Mouse (Mus musculus) heart, embryonic 15.5 days (tissue): ENCODE results near the gene Zdhhc14. TPM values are rescaled to one million over a fixed set of nuclear protein-coding genes. Genes with fewer than 3 reads are reported as not detected.

Experiments
- ATAC-seq: fragments of 200-750 bp; cut with Nextera tagmentation; replicated peaks from 2 replicates; pipeline ENCODE4 v1.8.0; 2017; ENCODE audit warnings: low read depth, moderate TSS enrichment; ENCODE audit not compliant: insufficient number of reproducible peaks, insufficient read depth, low FRiP score
- H3K27ac ChIP-seq: fragments of 300-500 bp; sonication (generic); 2 replicates; pipeline ENCODE4 v1.5.1; 2015; ENCODE audit warnings: mild to moderate bottlenecking, inconsistent platforms
- H3K27me3 ChIP-seq: fragments of 300-500 bp; sonication (generic); 2 replicates; pipeline ENCODE4 v1.6.1; 2015; ENCODE audit warnings: inconsistent platforms
- H3K36me3 ChIP-seq: fragments of 300-500 bp; sonication (generic); 2 replicates; pipeline ENCODE4 v1.6.1; 2015; ENCODE audit warnings: mild to moderate bottlenecking, inconsistent platforms
- H3K4me1 ChIP-seq: fragments of 300-500 bp; sonication (generic); replicated peaks from 2 replicates; pipeline ENCODE4 v1.6.1; 2015; ENCODE audit warnings: inconsistent platforms
- H3K4me2 ChIP-seq: fragments of 300-500 bp; sonication (generic); 2 replicates; pipeline ENCODE4 v1.6.1; 2015; ENCODE audit warnings: inconsistent platforms, mild to moderate bottlenecking, moderate library complexity
- H3K4me3 ChIP-seq: fragments of 300-500 bp; sonication (generic); 2 replicates; pipeline ENCODE4 v1.5.1; 2015; ENCODE audit warnings: mild to moderate bottlenecking, inconsistent platforms
- H3K9ac ChIP-seq: fragments of 300-500 bp; sonication (generic); 2 replicates; pipeline ENCODE4 v1.6.1; 2015; ENCODE audit warnings: mild to moderate bottlenecking, inconsistent platforms
- H3K9me3 ChIP-seq: fragments of 300-500 bp; sonication (generic); replicated peaks from 2 replicates; pipeline ENCODE4 v1.6.1; 2016; ENCODE audit warnings: inconsistent platforms
- WGBS: fragments of 180-500 bp; shearing (Covaris S2); methylation state at CpG from one replicate; pipeline ENCODE4 v1.1.7; 2015; ENCODE audit warnings: mixed read lengths; 5-methylcytosine and 5-hydroxymethylcytosine counted together
- polyA plus RNA-seq: library from polyadenylated mRNA; unstranded; fragments of >200 nt; fragmentation: Nextera tagmentation; extraction: Ambion mirVana; gene quantifications from 2 replicates; pipeline ENCODE4 v1.2.1, GENCODE M21; 2015

Gene Zdhhc14
- 1.3 and 1.9 TPM in 2 replicates for polyA plus RNA-seq

- no peaks in the 10 kb centered on the region for H3K36me3 ChIP-seq
- under 1% methylated on average over 70 of the region's 70 CpGs for WGBS
- peak within 1 kb of the TSS; percentile 100 for H3K4me2 ChIP-seq
- H3K9me3 ChIP-seq: no peaks in the 10 kb centered on the region
- peak within 1 kb of the TSS; percentile 93 for H3K27ac ChIP-seq
- H3K4me1 ChIP-seq: peaks cover 19% of the 10 kb centered on the region
- H3K4me3 ChIP-seq: peak within 1 kb of the TSS; percentile 74
- peaks cover 21% of the 10 kb centered on the region for H3K27me3 ChIP-seq
- peak; percentile 92 for ATAC-seq
- peak within 1 kb of the TSS; percentile 76 for H3K9ac ChIP-seq
Observed at GRCm38 (mm10) chr17:5491801-5492745, at the start of gene Zdhhc14. Gene Zdhhc14, plus strand, starts transcription at chr17:5492557.

DNA sequence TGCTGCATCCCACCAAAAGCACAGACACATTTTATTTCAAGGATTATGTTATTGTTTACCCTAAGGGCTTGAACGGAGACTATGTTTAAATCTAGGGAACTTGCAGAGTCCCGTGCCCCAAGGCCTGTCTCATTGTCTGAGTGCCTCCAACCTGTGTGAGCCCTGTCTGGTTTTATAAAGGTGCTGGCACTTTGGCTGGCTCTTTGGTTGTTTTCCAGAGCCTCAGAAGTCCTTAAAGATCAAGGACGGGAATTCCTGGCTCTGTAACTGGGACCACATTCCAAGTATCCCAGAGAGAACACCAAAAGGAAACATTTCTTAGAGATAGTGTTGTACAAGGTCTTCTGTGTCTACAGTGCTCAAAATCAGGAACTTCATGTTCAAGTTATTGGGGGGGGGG lies 49.1 kb upstream of the Zdhhc14 start:
- no peak overlapping the region for H3K9ac ChIP-seq
- no peak overlapping the region for H3K4me2 ChIP-seq
- H3K9me3 ChIP-seq: no peaks in the 10 kb centered on the region
- peaks cover 16% of the 10 kb centered on the region for H3K4me1 ChIP-seq
- H3K27me3 ChIP-seq: peaks cover 7% of the 10 kb centered on the region; the same call in 1 of the 2 replicates
- H3K4me3 ChIP-seq: no peak overlapping the region
- no peak overlapping the region for H3K27ac ChIP-seq
- 58% methylated on average over 3 of the region's 3 CpGs for WGBS
- no peak for ATAC-seq
- no peaks in the 10 kb centered on the region for H3K36me3 ChIP-seq

DNA sequence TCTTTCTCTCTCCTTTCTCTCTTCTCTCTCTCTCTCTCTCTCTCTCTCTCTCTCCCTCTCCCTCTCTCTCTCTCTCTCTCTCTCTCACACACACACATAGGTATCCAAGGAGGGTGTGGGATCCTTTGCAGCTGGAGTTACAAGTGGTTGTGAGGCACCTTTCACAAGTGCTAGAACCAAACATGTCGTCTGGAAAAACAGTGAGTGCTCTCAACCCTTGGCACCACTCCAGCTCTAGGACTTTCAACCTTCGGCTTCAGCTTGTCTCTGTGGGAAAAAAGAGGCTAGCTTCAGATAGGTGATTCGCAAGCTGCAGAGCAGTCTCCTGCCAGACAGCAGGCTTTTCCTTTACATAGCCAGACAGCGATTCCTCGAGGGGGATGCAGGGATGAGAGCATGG lies 48.6 kb upstream of the Zdhhc14 start:
- no peaks in the 10 kb centered on the region for H3K9me3 ChIP-seq
- no peak for ATAC-seq
- 28% methylated on average over 5 of the region's 5 CpGs for WGBS

GRCm38 (mm10) chr17:5453657-5454056 lies 38.7 kb upstream of the Zdhhc14 start:
- no peak for ATAC-seq
- Histone ChIP-seq H3K27ac (no peak overlapping the region), H3K9me3 (no peaks in the 10 kb centered on the region), H3K36me3 (no peaks in the 10 kb centered on the region), H3K4me2 (no peak overlapping the region), H3K4me1 (no peaks in the 10 kb centered on the region), H3K27me3 (no peaks in the 10 kb centered on the region; the same call in none of the 2 replicates), H3K9ac (no peak overlapping the region), H3K4me3 (no peak overlapping the region)
- 55% methylated on average over 4 of the region's 4 CpGs for WGBS

More for the DNA sequence above, 48.6 kb upstream of the Zdhhc14 start:
- no peak overlapping the region for H3K4me3 ChIP-seq
- H3K4me2 ChIP-seq: 0 out of 2 replicates have a peak overlapping the region, but pooled peaks have one; percentile 10
- peaks cover 7% of the 10 kb centered on the region; the same call in 1 of the 2 replicates for H3K27me3 ChIP-seq
- peaks cover 14% of the 10 kb centered on the region for H3K4me1 ChIP-seq
- H3K27ac ChIP-seq: no peak overlapping the region
- H3K36me3 ChIP-seq: no peaks in the 10 kb centered on the region
- H3K9ac ChIP-seq: no peak overlapping the region

GRCm38 (mm10) chr17:5463912-5464311 lies 28.4 kb upstream of the Zdhhc14 start:
- Histone ChIP-seq H3K27me3 (no peaks in the 10 kb centered on the region), H3K36me3 (no peaks in the 10 kb centered on the region), H3K4me3 (no peak overlapping the region), H3K9ac (no peak overlapping the region), H3K9me3 (no peaks in the 10 kb centered on the region), H3K27ac (no peak overlapping the region), H3K4me1 (no peaks in the 10 kb centered on the region), H3K4me2 (no peak overlapping the region)
- no peak for ATAC-seq
- 87% methylated on average over 2 of the region's 2 CpGs for WGBS

DNA sequence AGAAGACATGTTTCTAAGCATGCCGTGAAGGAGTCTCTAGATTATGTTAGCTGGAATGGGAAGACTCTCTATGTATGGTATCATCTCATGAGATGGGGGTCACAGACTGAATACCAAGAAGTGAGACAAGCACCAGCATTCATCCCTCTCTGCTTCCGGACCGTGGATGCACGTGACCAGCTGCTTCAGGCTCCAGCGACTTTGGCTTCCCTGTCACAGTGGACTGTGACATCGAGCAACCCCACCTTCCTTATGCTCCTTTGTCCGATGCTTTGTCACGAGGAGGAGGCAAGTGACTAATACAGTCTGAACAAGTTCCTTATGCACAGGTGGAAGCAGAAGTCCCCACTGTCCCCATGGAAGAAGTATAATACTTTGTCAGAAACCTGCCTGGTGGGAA lies 25.6 kb upstream of the Zdhhc14 start:
- H3K36me3 ChIP-seq: no peaks in the 10 kb centered on the region
- no peak overlapping the region for H3K9ac ChIP-seq
- H3K27me3 ChIP-seq: no peaks in the 10 kb centered on the region
- no peak overlapping the region for H3K27ac ChIP-seq
- H3K4me3 ChIP-seq: no peak overlapping the region
- no peaks in the 10 kb centered on the region for H3K4me1 ChIP-seq
- ATAC-seq: no peak
- no peak overlapping the region for H3K4me2 ChIP-seq
- WGBS: 81% methylated on average over 8 of the region's 8 CpGs
- no peaks in the 10 kb centered on the region for H3K9me3 ChIP-seq

DNA sequence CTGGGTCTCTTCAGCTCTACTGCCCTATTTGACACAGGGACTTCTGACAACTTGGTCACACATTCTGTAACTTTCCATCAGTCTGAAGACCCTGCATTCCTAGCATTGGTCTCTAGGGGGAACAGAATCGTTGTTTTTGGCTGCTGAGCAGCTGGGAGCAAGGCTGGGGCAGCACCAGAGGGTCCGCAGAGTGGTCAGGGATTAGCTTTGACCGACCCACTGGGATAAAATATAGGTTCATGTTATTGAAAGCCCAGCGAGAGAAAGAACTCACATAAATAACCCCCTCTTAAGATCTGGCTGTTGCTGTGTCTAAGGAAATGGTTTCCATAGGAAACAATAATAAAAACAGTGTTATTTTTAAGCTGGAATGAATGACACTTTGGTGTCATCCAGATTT lies 25.2 kb upstream of the Zdhhc14 start:
- no peaks in the 10 kb centered on the region for H3K4me1 ChIP-seq
- H3K27me3 ChIP-seq: no peaks in the 10 kb centered on the region
- ATAC-seq: no peak
- no peak overlapping the region for H3K27ac ChIP-seq
- no peaks in the 10 kb centered on the region for H3K9me3 ChIP-seq
- no peaks in the 10 kb centered on the region for H3K36me3 ChIP-seq
- no peak overlapping the region for H3K4me3 ChIP-seq
- no peak overlapping the region for H3K9ac ChIP-seq
- H3K4me2 ChIP-seq: no peak overlapping the region
- 43% methylated on average over 4 of the region's 4 CpGs for WGBS

DNA sequence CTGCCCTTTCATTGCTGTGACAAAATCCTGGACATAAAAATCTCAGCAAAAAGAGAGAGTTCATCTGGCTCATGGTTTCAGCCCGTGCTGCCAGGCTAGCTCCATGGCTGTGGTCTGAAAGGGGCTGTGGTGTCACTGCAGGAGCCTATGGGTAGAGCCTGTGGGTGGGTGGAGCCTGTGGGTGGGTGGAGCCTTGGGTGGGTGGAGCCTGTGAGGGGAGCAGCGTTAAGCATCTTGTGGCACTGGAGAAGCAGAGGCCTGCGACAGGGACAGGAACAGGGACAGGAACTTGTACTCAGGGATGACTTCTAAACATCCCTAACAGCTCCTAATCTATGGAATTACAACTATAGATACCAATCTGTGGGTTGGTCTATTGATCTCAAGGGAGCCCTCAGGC lies 20.1 kb upstream of the Zdhhc14 start:
- no peak overlapping the region for H3K27ac ChIP-seq
- H3K9me3 ChIP-seq: no peaks in the 10 kb centered on the region
- no peaks in the 10 kb centered on the region for H3K27me3 ChIP-seq
- no peak overlapping the region for H3K4me3 ChIP-seq
- no peak for ATAC-seq
- no peak overlapping the region for H3K9ac ChIP-seq
- WGBS: 33% methylated on average over 3 of the region's 3 CpGs
- no peak overlapping the region for H3K4me2 ChIP-seq
- no peaks in the 10 kb centered on the region for H3K4me1 ChIP-seq
- H3K36me3 ChIP-seq: no peaks in the 10 kb centered on the region

GRCm38 (mm10) chr17:5475960-5476725 lies 16.2 kb upstream of the Zdhhc14 start:
- 48% methylated on average over 14 of the region's 14 CpGs for WGBS
- H3K4me3 ChIP-seq: no peak overlapping the region

GRCm38 (mm10) chr17:5483456-5483855 lies 8.9 kb upstream of the Zdhhc14 start:
- no peak overlapping the region for H3K27ac ChIP-seq
- H3K9ac ChIP-seq: no peak overlapping the region
- no peak overlapping the region for H3K4me2 ChIP-seq
- no peak for ATAC-seq
- WGBS: 66% methylated on average over 4 of the region's 4 CpGs
- no peaks in the 10 kb centered on the region for H3K9me3 ChIP-seq
- H3K36me3 ChIP-seq: no peaks in the 10 kb centered on the region
- H3K27me3 ChIP-seq: peaks cover 3% of the 10 kb centered on the region; the same call in 1 of the 2 replicates
- H3K4me1 ChIP-seq: no peaks in the 10 kb centered on the region
- H3K4me3 ChIP-seq: no peak overlapping the region

More at GRCm38 (mm10) chr17:5475960-5476725, 16.2 kb upstream of the Zdhhc14 start:
- peak overlapping the region; percentile 1; the same call in 1 of the 2 replicates for H3K4me2 ChIP-seq
- no peaks in the 10 kb centered on the region for H3K36me3 ChIP-seq
- H3K4me1 ChIP-seq: no peaks in the 10 kb centered on the region
- ATAC-seq: no peak
- no peaks in the 10 kb centered on the region for H3K9me3 ChIP-seq
- H3K27ac ChIP-seq: no peak overlapping the region
- no peaks in the 10 kb centered on the region for H3K27me3 ChIP-seq
- H3K9ac ChIP-seq: no peak overlapping the region

DNA sequence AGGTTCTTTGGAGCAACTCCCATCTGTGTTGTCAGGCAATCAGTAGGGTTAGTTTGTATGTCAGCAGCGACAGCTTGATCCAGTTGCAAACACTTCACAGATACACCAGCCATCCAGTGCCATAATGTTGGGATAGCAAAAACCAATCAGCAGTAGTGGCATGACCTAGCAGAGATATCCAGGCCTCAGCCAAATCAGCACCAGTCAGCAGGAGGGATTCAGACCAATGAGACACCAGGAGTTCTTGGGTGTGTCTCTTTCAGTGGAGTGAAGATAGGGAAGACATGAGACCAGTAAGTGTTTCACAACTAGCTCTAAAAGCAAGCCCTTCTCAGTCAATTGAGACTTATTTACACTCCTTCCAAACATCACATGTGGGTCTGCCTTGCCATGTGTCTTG lies 7.7 kb upstream of the Zdhhc14 start:
- no peak for ATAC-seq
- Histone ChIP-seq H3K27me3 (peaks cover 8% of the 10 kb centered on the region), H3K9ac (no peak overlapping the region), H3K4me1 (no peaks in the 10 kb centered on the region), H3K4me2 (no peak overlapping the region), H3K27ac (no peak overlapping the region), H3K9me3 (no peaks in the 10 kb centered on the region), H3K36me3 (no peaks in the 10 kb centered on the region), H3K4me3 (no peak overlapping the region)
- WGBS: 90% methylated on average over 1 of the region's 1 CpGs
